Mouse (Mus musculus): Measurements from ENCODE around the gene Spin1.

DNA sequence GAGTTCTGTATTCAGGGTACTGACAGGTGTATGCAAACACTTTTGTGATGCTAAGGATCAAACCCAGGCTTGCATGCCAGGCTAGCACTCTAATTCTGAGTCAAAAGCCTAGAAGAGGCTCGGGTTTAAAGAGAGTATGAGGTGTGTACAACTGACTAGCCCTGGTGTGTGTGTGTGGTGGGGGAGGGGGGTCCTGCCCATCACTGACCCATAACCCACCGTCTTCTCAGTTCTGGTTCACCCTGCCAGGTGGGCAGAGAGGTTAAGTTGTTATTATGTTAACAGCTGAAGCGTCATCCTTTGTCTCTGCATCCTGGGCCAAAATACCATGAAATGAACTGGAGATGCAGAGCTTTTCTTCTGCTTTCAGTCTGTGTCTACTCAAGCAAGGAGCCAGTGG is 36.3 kb upstream of the Spin1 start:
- TF ChIP-seq CTCF (IDR thresholded peaks at IDR 0.05; ENCODE audit: low read depth, low read length) (no peak), POLR2A (IDR thresholded peaks at IDR 0.05; ENCODE audit: borderline replicate concordance, low read depth, low read length) (no peak)
